29 mouse cellular contexts compared by ENCODE assay signal in the genomic region with DNA sequence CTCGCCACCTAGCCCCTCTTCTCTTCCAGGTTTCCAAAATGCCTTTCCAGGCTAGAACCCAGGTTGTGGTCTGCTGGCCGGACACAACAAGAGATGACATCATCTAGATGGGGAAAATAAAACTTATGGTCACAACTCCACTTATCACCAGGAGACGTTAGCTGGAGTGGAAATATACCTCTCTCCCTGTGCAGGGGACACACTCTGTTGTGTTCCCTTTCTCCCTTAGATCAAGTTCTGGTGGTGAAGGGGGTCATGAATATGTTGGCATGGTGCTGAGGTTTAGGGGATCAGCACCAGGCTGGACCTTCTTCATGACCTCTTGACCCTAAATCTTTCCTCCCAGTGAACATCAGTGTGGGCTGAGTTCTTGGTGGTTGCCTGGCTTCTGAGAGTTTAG. TPM values are rescaled to one million over a fixed set of nuclear protein-coding genes. Genes with fewer than 3 reads are reported as not detected.
DNase-seq lines count a peak whose midpoint lies in the region; ATAC-seq and TF ChIP-seq lines count a peak whose summit lies in the region.
"Had no signal": no experiment of that assay in that cellular context is flagged by ENCODE, and none has a peak within 500 bp of the region (broad histone marks: within the 10 kb centered on the region; RNA-seq: fewer than 3 reads in every experiment).

No protein-coding gene starts in this region.

- peak; percentile 19; the same call in 1 of the 2 replicates for ATAC-seq in kidney, embryonic 16.5 days (ENCODE audit: low FRiP score, low TSS enrichment)
- 0 out of 2 replicates have a peak, but pooled peaks have one; percentile 36 for ATAC-seq in common myeloid progenitor, adult 5-6 weeks (replicated peaks; ENCODE audit: low read depth, poor library complexity, severe bottlenecking)
- no peak for ATAC-seq in liver, embryonic 15.5 days (ENCODE audit: insufficient read depth)
- ATAC-seq: forebrain, embryonic 16.5 days; inflammation-experienced regulatory T-cells, adult 6 months had no signal

- TF ChIP-seq CTCF in kidney, adult 2 months (conservative IDR thresholded peaks at IDR 0.05; ENCODE audit: insufficient read depth, insufficient read length, low read depth, low read length) = no peak
- no peak for TF ChIP-seq CTCF in ES-Bruce4 (IDR thresholded peaks at IDR 0.05; ENCODE audit: low read depth, low read length)

- H3K4me1 ChIP-seq in kidney, embryonic 16.5 days (ENCODE audit: insufficient read depth, low read length) = no peaks in the 10 kb centered on the region
- H3K4me1 ChIP-seq in kidney, adult 2 months (ENCODE audit: control insufficient read depth, insufficient read depth, low read length) = peaks cover 4% of the 10 kb centered on the region; the same call in 1 of the 2 replicates
- H3K4me1 ChIP-seq in ES-Bruce4 (ENCODE audit: control insufficient read depth, insufficient read depth, low read length) = peaks cover 9% of the 10 kb centered on the region
- H3K4me1 ChIP-seq in liver, embryonic 15.5 days (replicated peaks) = peaks cover 15% of the 10 kb centered on the region
- H3K4me1 ChIP-seq in embryonic facial prominence, embryonic 10.5 days = no peaks in the 10 kb centered on the region
- H3K4me1 ChIP-seq: heart, embryonic 13.5 days; hindbrain, embryonic 15.5 days; lung, embryonic 15.5 days; megakaryocyte, embryonic 14.5 days; neural tube, embryonic 12.5 days had no signal

- H3K27ac ChIP-seq in kidney, embryonic 16.5 days (ENCODE audit: low read length) = no peak overlapping the region
- H3K27ac ChIP-seq in kidney, adult 2 months (ENCODE audit: insufficient read depth, low read depth, low read length) = no peak overlapping the region
- H3K27ac ChIP-seq in ES-Bruce4 (ENCODE audit: insufficient read depth, low read length) = peak overlapping the region; percentile 97
- H3K27ac ChIP-seq in liver, embryonic 15.5 days (replicated peaks) = no peak overlapping the region
- H3K27ac ChIP-seq in embryonic facial prominence, embryonic 10.5 days (replicated peaks) = no peak overlapping the region
- H3K27ac ChIP-seq: heart, embryonic 13.5 days; hindbrain, embryonic 15.5 days; lung, embryonic 15.5 days; neural tube, embryonic 12.5 days had no signal

- no peaks in the 10 kb centered on the region for H3K27me3 ChIP-seq in kidney, embryonic 16.5 days (ENCODE audit: insufficient read depth, low read length)
- no peaks in the 10 kb centered on the region for H3K27me3 ChIP-seq in kidney, adult 2 months (replicated peaks; ENCODE audit: control insufficient read depth, insufficient read depth, low read length)
- no peaks in the 10 kb centered on the region for H3K27me3 ChIP-seq in ES-Bruce4 (ENCODE audit: control insufficient read depth, insufficient read depth, low read length, poor library complexity, severe bottlenecking)
- no peaks in the 10 kb centered on the region for H3K27me3 ChIP-seq in liver, embryonic 15.5 days
- no peaks in the 10 kb centered on the region for H3K27me3 ChIP-seq in embryonic facial prominence, embryonic 10.5 days (replicated peaks; ENCODE audit: low read depth, poor library complexity, severe bottlenecking)
- H3K27me3 ChIP-seq: heart, embryonic 13.5 days; hindbrain, embryonic 15.5 days; lung, embryonic 15.5 days; megakaryocyte, embryonic 14.5 days; neural tube, embryonic 12.5 days had no signal

- no peak for TF ChIP-seq EP300 in ES-Bruce4 (IDR thresholded peaks at IDR 0.05; ENCODE audit: insufficient read depth, low read depth, low read length)

- WGBS in kidney, embryonic 16.5 days = 46% methylated on average over 2 of the region's 3 CpGs
- WGBS in kidney, adult 2 months = 28% methylated on average over 3 of the region's 3 CpGs
- 29% methylated on average over 3 of the region's 3 CpGs for WGBS in liver, embryonic 15.5 days (ENCODE audit: insufficient replicate concordance)
- WGBS in embryonic facial prominence, embryonic 10.5 days = 53% methylated on average over 3 of the region's 3 CpGs

- H3K9me3 ChIP-seq in kidney, embryonic 16.5 days (ENCODE audit: low read length) = no peaks in the 10 kb centered on the region
- no peaks in the 10 kb centered on the region for H3K9me3 ChIP-seq in ES-Bruce4 (replicated peaks; ENCODE audit: control insufficient read depth, insufficient read depth, low read length, poor library complexity, severe bottlenecking)
- no peaks in the 10 kb centered on the region for H3K9me3 ChIP-seq in liver, embryonic 15.5 days (replicated peaks)
- no peaks in the 10 kb centered on the region for H3K9me3 ChIP-seq in embryonic facial prominence, embryonic 10.5 days
- H3K9me3 ChIP-seq: heart, embryonic 13.5 days; hindbrain, embryonic 15.5 days; lung, embryonic 15.5 days; neural tube, embryonic 12.5 days had no signal

- no peak for DNase-seq in kidney, adult 2 months
- DNase-seq in frontal cortex, postnatal 14 days (ENCODE audit: low spot score in 2 of 2) = no peak
- no peak for DNase-seq in embryonic facial prominence, embryonic 10.5 days (ENCODE audit: low spot score)
- DNase-seq in adrenal gland, adult 2 months = no peak
- DNase-seq: adrenal gland, postnatal 10 days; cerebellum, adult 11 months; cerebellum, adult 9-11 months; heart, postnatal 10 days; kidney, postnatal 36 days; layer of hippocampus, postnatal 36 days; left cerebral cortex, postnatal 4 days; right cerebral cortex, adult 18-20 months; spleen, adult 18-20 months; thymus, postnatal 14 days had no signal

- H3K36me3 ChIP-seq in kidney, embryonic 16.5 days (ENCODE audit: insufficient read depth, low read length) = no peaks in the 10 kb centered on the region
- H3K36me3 ChIP-seq in kidney, adult 2 months (ENCODE audit: control insufficient read depth, insufficient read depth, low read length) = no peaks in the 10 kb centered on the region
- H3K36me3 ChIP-seq in ES-Bruce4 (ENCODE audit: control insufficient read depth, insufficient read depth, low read length, poor library complexity, severe bottlenecking) = no peaks in the 10 kb centered on the region
- H3K36me3 ChIP-seq in liver, embryonic 15.5 days (replicated peaks) = no peaks in the 10 kb centered on the region
- H3K36me3 ChIP-seq in embryonic facial prominence, embryonic 10.5 days (replicated peaks) = no peaks in the 10 kb centered on the region
- H3K36me3 ChIP-seq: heart, embryonic 13.5 days; hindbrain, embryonic 15.5 days; lung, embryonic 15.5 days; neural tube, embryonic 12.5 days had no signal

- TF ChIP-seq POLR2A in kidney, adult 2 months (IDR thresholded peaks at IDR 0.05; ENCODE audit: low read depth, low read length) = no peak
- no peak for TF ChIP-seq POLR2A in ES-Bruce4 (IDR thresholded peaks at IDR 0.05; ENCODE audit: insufficient read depth, low read length)

- H3K9ac ChIP-seq in kidney, embryonic 16.5 days (replicated peaks; ENCODE audit: low read length) = no peak overlapping the region
- H3K9ac ChIP-seq in ES-Bruce4 (ENCODE audit: low read depth, poor library complexity, severe bottlenecking) = peak overlapping the region; percentile 15; the same call in 1 of the 2 replicates
- no peak overlapping the region for H3K9ac ChIP-seq in liver, embryonic 15.5 days
- H3K9ac ChIP-seq: heart, embryonic 13.5 days; hindbrain, embryonic 15.5 days; lung, embryonic 15.5 days; neural tube, embryonic 12.5 days had no signal

- no peak overlapping the region for H3K4me3 ChIP-seq in kidney, embryonic 16.5 days (ENCODE audit: low read length)
- H3K4me3 ChIP-seq in kidney, adult 2 months (ENCODE audit: insufficient read depth, low read depth, low read length) = no peak overlapping the region
- no peak overlapping the region for H3K4me3 ChIP-seq in ES-Bruce4 (ENCODE audit: low read depth, low read length)
- no peak overlapping the region for H3K4me3 ChIP-seq in liver, embryonic 15.5 days (replicated peaks)
- no peak overlapping the region for H3K4me3 ChIP-seq in embryonic facial prominence, embryonic 10.5 days
- H3K4me3 ChIP-seq: erythroblast, embryonic 14.5 days; heart, embryonic 13.5 days; hindbrain, embryonic 15.5 days; lung, embryonic 15.5 days; megakaryocyte, embryonic 14.5 days; myocyte; neural tube, embryonic 12.5 days had no signal

- H3K4me2 ChIP-seq in kidney, embryonic 16.5 days (replicated peaks; ENCODE audit: low read depth, low read length) = no peak overlapping the region
- H3K4me2 ChIP-seq in liver, embryonic 15.5 days = peak overlapping the region; percentile 29; the same call in 1 of the 2 replicates
- H3K4me2 ChIP-seq: heart, embryonic 13.5 days; hindbrain, embryonic 15.5 days; lung, embryonic 15.5 days; neural tube, embryonic 12.5 days had no signal

RNA-seq across cellular contexts. Expression of a gene that starts 9.0 kb away (rescaled TPM):
- 2.2 and 3.9 TPM in 2 replicates for polyA plus RNA-seq in kidney, embryonic 16.5 days (2015; fragmentation: Nextera tagmentation; extraction: Ambion mirVana)
- polyA plus RNA-seq in kidney, adult 2 months (2012; rRNA removed) = 3.8 and 5.0 TPM in 2 replicates
- polyA plus RNA-seq in ES-Bruce4 (2011; ENCODE audit: insufficient read depth, insufficient read length, low read depth, missing spikeins) = 4.2 and 6.8 TPM in 2 replicates
- not detected in 2 replicates for total RNA-seq in common myeloid progenitor, adult 5-6 weeks (2017)
- not detected in 2 replicates for polyA plus RNA-seq in liver, embryonic 15.5 days (2015; fragmentation: Nextera tagmentation; extraction: Ambion mirVana)
- 0.10 and 0.15 TPM in 2 replicates for polyA plus RNA-seq in embryonic facial prominence, embryonic 10.5 days (2016; fragmentation: Nextera tagmentation; extraction: Ambion mirVana)
- total RNA-seq in adrenal gland, adult 2 months (2021) = 1 to 10 TPM in 1 of 2 experiments, under 1 TPM in 1; 0.40 to 1.1 TPM
- polyA plus RNA-seq in adrenal gland, adult 2 months (2012; rRNA removed) = 0.10 and 0.12 TPM in 2 replicates
- total RNA-seq: hematopoietic stem cell, adult 5-6 weeks had no signal
- polyA plus RNA-seq: erythroblast, embryonic 14.5 days; forebrain, embryonic 11.5 days; heart, embryonic 13.5 days; inflammation-experienced regulatory T-cells, adult 6 months had no signal

RNA-seq across cellular contexts. Expression of a gene that starts 59.0 kb away (rescaled TPM):
- 23.8 and 29.0 TPM in 2 replicates for polyA plus RNA-seq in kidney, embryonic 16.5 days (2015; fragmentation: Nextera tagmentation; extraction: Ambion mirVana)
- polyA plus RNA-seq in kidney, adult 2 months (2012; rRNA removed) = 7.9 and 9.1 TPM in 2 replicates
- 80.4 and 84.0 TPM in 2 replicates for polyA plus RNA-seq in ES-Bruce4 (2011; ENCODE audit: insufficient read depth, insufficient read length, low read depth, missing spikeins)
- total RNA-seq in common myeloid progenitor, adult 5-6 weeks (2017) = 25.6 and 28.2 TPM in 2 replicates
- polyA plus RNA-seq in liver, embryonic 15.5 days (2015; fragmentation: Nextera tagmentation; extraction: Ambion mirVana) = 12.5 and 12.6 TPM in 2 replicates
- 27.4 and 29.5 TPM in 2 replicates for polyA plus RNA-seq in embryonic facial prominence, embryonic 10.5 days (2016; fragmentation: Nextera tagmentation; extraction: Ambion mirVana)
- 10 to 100 TPM; 12.6 to 16.1 TPM for total RNA-seq in adrenal gland, adult 2 months (2021)
- polyA plus RNA-seq in adrenal gland, adult 2 months (2012; rRNA removed) = 2.3 and 4.8 TPM in 2 replicates

RNA-seq across cellular contexts. Expression of a gene that starts 59.1 kb away (rescaled TPM):
- 65.2 and 71.0 TPM in 2 replicates for polyA plus RNA-seq in kidney, embryonic 16.5 days (2015; fragmentation: Nextera tagmentation; extraction: Ambion mirVana)
- polyA plus RNA-seq in kidney, adult 2 months (2012; rRNA removed) = 66.7 and 72.2 TPM in 2 replicates
- 72.8 and 77.1 TPM in 2 replicates for polyA plus RNA-seq in ES-Bruce4 (2011; ENCODE audit: insufficient read depth, insufficient read length, low read depth, missing spikeins)
- total RNA-seq in common myeloid progenitor, adult 5-6 weeks (2017) = 34.6 and 41.6 TPM in 2 replicates
- 17.2 and 19.0 TPM in 2 replicates for polyA plus RNA-seq in liver, embryonic 15.5 days (2015; fragmentation: Nextera tagmentation; extraction: Ambion mirVana)
- 46.5 and 52.5 TPM in 2 replicates for polyA plus RNA-seq in embryonic facial prominence, embryonic 10.5 days (2016; fragmentation: Nextera tagmentation; extraction: Ambion mirVana)
- 10 to 100 TPM; 42.8 to 54.3 TPM for total RNA-seq in adrenal gland, adult 2 months (2021)
- 25.2 and 39.5 TPM in 2 replicates for polyA plus RNA-seq in adrenal gland, adult 2 months (2012; rRNA removed)
